Mouse (Mus musculus) right cerebral cortex, postnatal 10 days (tissue): ENCODE data around the gene Tmem178.

Experiments
- DNase-seq, 2 experiments: peaks; one replicate each; pipeline ENCODE4 v3.0.0; 2021; ENCODE audit warnings: low spot score in 2 of 2

Gene Tmem178

DNA sequence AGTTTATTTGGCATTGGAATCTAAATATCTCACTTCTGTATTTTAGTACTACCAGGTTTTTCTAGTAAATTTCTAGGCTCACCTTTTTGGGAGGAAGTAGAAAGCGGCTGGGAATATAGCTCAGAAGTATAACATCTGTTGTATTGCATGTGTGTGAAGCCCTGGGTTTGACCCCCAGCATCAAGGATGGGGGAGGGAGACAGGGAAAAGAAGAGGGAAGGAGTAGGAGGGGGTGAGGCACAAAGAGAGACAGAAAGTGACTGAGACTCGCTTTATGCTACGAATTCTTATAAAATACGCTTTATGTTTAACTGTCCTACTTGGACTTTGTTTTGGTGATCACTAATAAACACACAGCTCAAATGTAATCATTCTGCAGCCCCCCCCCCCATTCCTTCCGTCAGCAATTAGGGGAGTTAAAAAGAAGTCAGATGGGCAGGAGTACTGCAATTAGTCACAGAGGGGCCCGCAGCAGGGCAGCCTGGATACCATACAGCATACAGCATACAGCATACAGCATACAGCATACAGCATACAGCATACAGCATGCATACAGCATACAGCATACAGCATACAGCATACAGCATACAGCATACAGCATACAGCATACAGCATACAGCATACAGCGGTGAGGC is 103.6 kb downstream of the Tmem178 start:
- no peak for DNase-seq
